Mouse (Mus musculus): ENCODE data around the gene Gpr1. TPM values are rescaled to one million over a fixed set of nuclear protein-coding genes. Genes with fewer than 3 reads are reported as not detected.

Gpr1 gene
- polyA plus RNA-seq (2015; fragmentation: Nextera tagmentation; extraction: Ambion mirVana): 0.59 and 1.1 TPM in 2 replicates

DNA sequence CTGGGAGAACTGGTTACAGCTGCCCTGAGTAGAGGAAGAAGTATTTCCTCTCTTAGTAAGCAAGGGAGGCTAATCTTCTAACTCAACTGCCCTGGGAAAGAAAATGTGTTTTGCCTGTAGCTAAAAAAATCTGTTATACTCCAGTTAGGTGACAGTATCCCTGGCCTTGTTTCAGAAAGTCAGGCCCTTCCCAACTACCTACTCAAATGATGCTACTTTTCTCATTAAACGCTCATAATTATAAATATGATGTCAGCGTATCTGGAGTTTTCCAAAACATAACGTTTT, at the start of gene Gpr1:
TSS of gene Gpr1 (minus strand) at position 273 of the 288 bp plus-strand sequence.
- Histone ChIP-seq H3K9ac (peak within 1 kb of the TSS; percentile 26; the same call in 1 of the 2 replicates), H3K4me1 (replicated peaks) (peaks cover 18% of the 10 kb centered on the region), H3K9me3 (no peaks in the 10 kb centered on the region), H3K4me2 (peak within 1 kb of the TSS; percentile 46), H3K27ac (replicated peaks) (peak within 1 kb of the TSS; percentile 42; the same call in 1 of the 2 replicates), H3K36me3 (no peaks in the 10 kb centered on the region), H3K4me3 (peak within 1 kb of the TSS; percentile 6), H3K27me3 (no peaks in the 10 kb centered on the region)
- ATAC-seq (ENCODE audit: low read depth): no peak
- 35% methylated on average over 3 of the region's 3 CpGs for WGBS

DNA sequence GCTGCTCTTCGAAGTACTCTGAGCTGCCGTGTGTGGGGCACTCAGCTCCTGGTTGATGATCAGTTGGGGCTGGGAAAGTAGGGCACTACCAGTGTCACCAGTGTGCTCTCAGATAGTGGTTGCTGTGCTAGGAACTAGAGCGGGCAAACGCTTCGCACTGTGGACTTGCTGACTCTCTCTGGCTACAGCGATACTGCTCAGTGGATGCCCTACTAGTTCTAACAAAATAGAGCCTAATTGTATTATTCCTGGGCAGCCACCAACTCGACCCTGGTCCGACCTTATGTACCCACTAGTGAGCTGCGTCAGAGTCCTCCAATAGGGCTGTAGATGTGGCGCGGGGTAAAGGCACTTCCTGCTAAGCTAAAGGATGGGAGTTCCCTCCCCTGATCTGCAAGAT, 49.3 kb upstream of the Gpr1 start:
- Histone ChIP-seq H3K27me3 (peaks cover 90% of the 10 kb centered on the region), H3K4me3 (no peak overlapping the region), H3K4me2 (no peak overlapping the region), H3K9me3 (no peaks in the 10 kb centered on the region), H3K9ac (no peak overlapping the region), H3K4me1 (replicated peaks) (no peaks in the 10 kb centered on the region), H3K27ac (replicated peaks) (no peak overlapping the region), H3K36me3 (no peaks in the 10 kb centered on the region)
- 45% methylated on average over 11 of the region's 11 CpGs for WGBS
- no peak for ATAC-seq (ENCODE audit: low read depth)

DNA sequence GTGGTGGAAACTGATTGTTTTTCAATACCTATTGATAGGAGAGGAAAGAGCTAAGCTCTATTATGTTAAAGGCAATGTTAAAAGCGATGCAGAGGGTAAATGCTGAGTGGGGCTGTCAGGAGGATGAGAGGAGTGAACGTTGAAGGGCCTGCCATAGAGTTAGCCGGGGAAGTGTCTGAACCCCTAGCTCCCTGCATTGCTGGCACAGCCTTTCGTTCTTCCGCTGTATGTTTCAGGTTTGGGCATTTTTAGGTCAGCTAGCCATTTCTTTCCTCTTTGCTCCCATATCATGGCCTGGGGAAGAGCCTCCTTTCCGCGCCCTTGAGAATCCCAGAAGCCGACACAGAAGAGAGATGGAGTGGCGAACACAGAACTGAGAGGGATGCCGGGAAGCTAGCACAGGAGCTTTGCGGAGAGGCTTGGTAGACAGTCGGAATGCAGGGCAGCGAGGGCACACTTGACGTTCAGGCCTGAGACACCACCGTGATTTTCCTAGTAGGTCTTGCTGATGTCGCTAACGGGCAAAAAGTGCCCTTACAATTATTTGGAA, 46.8 kb upstream of the Gpr1 start:
- peaks cover 94% of the 10 kb centered on the region for H3K27me3 ChIP-seq

DNA sequence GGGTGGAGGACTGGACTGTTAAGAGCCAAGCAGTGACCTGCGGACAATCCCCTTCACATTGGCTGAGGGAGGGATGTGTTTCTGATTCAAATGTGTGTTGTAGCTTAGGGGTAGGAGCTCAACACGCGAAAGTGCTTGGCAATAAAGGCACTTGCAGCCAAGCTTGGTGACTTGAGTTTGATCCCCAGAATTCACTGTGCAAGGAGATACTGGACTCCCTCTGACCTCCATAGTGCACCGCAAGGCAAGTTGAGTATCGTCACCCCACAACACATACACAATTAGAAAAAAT, 46.3 kb upstream of the Gpr1 start:
- no peak overlapping the region for H3K9ac ChIP-seq
- H3K36me3 ChIP-seq: no peaks in the 10 kb centered on the region
- H3K4me1 ChIP-seq (replicated peaks): peaks cover 10% of the 10 kb centered on the region
- no peak overlapping the region for H3K4me3 ChIP-seq
- H3K27ac ChIP-seq (replicated peaks): no peak overlapping the region
- peaks cover 94% of the 10 kb centered on the region for H3K27me3 ChIP-seq
- 43% methylated on average over 5 of the region's 5 CpGs for WGBS
- no peak for ATAC-seq (ENCODE audit: low read depth)
- no peak overlapping the region for H3K4me2 ChIP-seq
- H3K9me3 ChIP-seq: no peaks in the 10 kb centered on the region

More for the DNA sequence above, 46.8 kb upstream of the Gpr1 start:
- H3K36me3 ChIP-seq: no peaks in the 10 kb centered on the region
- H3K4me3 ChIP-seq: no peak overlapping the region
- H3K27ac ChIP-seq (replicated peaks): no peak overlapping the region
- 43% methylated on average over 17 of the region's 17 CpGs for WGBS
- peaks cover 6% of the 10 kb centered on the region for H3K4me1 ChIP-seq (replicated peaks)
- H3K9ac ChIP-seq: no peak overlapping the region
- H3K9me3 ChIP-seq: no peaks in the 10 kb centered on the region
- H3K4me2 ChIP-seq: no peak overlapping the region
- ATAC-seq (ENCODE audit: low read depth): no peak

DNA sequence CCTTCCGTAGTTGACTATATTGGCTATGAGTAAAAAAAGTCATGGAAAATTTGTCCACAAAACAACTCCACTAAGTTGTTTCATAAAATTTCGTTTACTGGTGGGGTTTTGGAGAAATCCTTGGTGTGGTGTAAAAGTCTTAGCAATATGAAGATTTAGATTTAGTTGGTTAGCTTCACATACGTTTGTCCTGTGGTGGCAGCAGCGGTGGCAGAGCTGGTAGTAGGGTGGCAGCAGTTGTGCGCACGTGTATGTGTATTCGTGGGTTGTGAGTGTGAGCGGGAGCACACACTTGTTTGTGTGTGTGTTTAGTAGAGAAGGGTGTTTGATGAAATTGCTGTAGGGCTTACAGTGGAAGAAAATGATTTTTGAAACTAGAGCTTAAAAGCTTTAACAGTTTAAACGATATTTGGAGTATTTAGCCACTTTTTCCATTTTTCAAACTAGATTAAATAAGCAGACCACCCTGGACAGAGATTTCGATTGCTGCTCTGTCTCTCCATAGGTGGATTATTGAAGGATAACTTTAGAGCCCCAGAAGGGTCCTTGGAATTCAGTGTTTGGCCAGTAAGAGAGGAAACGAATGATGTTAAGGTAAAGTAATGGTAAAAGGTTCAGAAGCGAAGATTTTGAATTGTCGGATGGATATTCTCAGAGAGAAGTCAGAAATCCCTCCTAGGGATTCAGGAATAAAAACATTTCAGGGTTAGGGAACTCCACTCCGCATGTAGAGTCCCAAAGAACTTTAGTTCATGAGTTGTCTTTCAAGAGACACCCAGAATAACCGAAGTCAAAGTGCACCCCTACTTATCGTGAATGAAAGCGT, 45.8 kb upstream of the Gpr1 start:
- no peak overlapping the region for H3K4me3 ChIP-seq
- WGBS: 46% methylated on average over 17 of the region's 17 CpGs
- peaks cover 16% of the 10 kb centered on the region for H3K4me1 ChIP-seq (replicated peaks)
- no peaks in the 10 kb centered on the region for H3K36me3 ChIP-seq
- H3K4me2 ChIP-seq: no peak overlapping the region
- ATAC-seq (ENCODE audit: low read depth): no peak
- no peak overlapping the region for H3K27ac ChIP-seq (replicated peaks)
- peaks cover 94% of the 10 kb centered on the region for H3K27me3 ChIP-seq
- H3K9me3 ChIP-seq: no peaks in the 10 kb centered on the region
- no peak overlapping the region for H3K9ac ChIP-seq

DNA sequence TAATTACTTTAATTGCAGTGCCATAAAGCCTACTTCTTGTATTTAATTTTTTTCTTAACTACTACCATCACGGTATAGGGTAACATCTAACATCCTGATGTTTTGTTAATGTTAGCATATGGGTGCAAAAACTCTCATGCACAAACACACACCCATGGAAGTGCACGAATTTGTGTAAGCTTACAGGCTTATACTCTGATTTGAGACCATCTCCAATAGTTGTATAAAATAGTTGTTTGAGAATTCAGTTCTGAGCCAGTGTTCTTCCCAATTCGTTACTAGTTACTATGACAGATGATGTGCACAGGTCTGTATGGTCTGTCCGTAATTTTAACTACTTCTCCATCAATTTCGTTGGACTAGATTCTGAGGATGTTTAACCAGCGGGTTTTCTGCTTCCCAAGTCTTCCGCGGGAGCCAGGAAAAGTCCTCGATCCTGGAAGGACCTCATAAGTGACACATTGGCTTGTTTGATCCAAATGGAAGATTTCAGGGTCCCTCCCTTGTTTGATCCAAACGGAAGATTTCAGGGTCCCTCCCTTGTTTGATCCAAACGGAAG, 45.0 kb upstream of the Gpr1 start:
- peaks cover 94% of the 10 kb centered on the region for H3K27me3 ChIP-seq
- no peaks in the 10 kb centered on the region for H3K36me3 ChIP-seq
- ATAC-seq (ENCODE audit: low read depth): no peak
- no peak overlapping the region for H3K4me2 ChIP-seq
- H3K27ac ChIP-seq (replicated peaks): no peak overlapping the region
- no peak overlapping the region for H3K9ac ChIP-seq
- peaks cover 20% of the 10 kb centered on the region for H3K4me1 ChIP-seq (replicated peaks)
- no peak overlapping the region for H3K4me3 ChIP-seq
- WGBS: 48% methylated on average over 11 of the region's 11 CpGs
- H3K9me3 ChIP-seq: no peaks in the 10 kb centered on the region

DNA sequence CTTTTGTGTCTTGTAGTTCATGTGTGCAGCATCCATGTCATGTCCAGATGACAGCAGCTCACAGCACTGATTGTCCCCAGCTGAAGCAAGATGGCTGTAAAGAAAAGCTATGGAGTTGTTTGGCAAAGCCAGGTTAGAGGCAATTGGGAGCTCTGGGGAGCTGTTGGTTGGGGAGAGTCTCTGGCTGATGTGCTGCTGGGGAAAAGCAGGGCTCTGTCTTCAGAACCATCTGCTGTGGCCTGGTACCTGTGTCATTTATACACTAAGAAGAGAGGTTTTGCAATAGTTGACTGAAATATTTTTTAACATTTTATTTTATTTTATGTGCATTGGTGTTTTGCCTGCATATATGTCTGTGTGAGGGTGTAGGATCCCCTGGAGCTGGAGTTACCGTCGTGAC, 44.2 kb upstream of the Gpr1 start:
- Histone ChIP-seq H3K4me2 (no peak overlapping the region), H3K4me1 (replicated peaks) (peaks cover 20% of the 10 kb centered on the region), H3K4me3 (no peak overlapping the region), H3K9me3 (no peaks in the 10 kb centered on the region), H3K27me3 (peaks cover 93% of the 10 kb centered on the region), H3K9ac (no peak overlapping the region), H3K27ac (replicated peaks) (no peak overlapping the region), H3K36me3 (no peaks in the 10 kb centered on the region)
- 47% methylated on average over 2 of the region's 2 CpGs for whole genome bisulfite sequencing
- ATAC-seq (ENCODE audit: low read depth): no peak

DNA sequence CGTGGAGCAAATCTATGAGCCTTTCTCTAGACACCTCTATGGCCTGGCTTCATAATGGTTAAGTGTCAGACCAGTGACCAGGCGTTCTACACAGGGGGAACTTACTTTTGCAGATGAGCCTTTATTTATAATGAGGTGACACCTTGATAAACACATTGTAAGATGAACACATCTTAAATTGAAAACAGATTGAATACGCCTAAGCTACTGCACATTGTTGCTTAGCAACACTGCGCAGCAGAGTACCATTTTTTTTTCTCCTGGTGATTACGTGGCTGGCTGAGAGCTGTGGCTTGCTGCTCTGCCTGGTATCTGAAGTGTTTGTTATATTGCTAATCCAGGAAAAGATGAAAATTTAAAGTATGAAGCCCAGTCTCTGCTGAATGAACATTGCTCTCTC, 41.7 kb upstream of the Gpr1 start:
- H3K27ac ChIP-seq (replicated peaks): peak overlapping the region; percentile 67
- 9% methylated on average over 5 of the region's 5 CpGs for WGBS
- no peak overlapping the region for H3K9ac ChIP-seq
- H3K4me3 ChIP-seq: no peak overlapping the region
- no peaks in the 10 kb centered on the region for H3K36me3 ChIP-seq
- H3K27me3 ChIP-seq: peaks cover 95% of the 10 kb centered on the region
- peak; percentile 77; the same call in 1 of the 2 replicates for ATAC-seq (ENCODE audit: low read depth)
- H3K9me3 ChIP-seq: no peaks in the 10 kb centered on the region
- peaks cover 23% of the 10 kb centered on the region for H3K4me1 ChIP-seq (replicated peaks)
- H3K4me2 ChIP-seq: no peak overlapping the region

DNA sequence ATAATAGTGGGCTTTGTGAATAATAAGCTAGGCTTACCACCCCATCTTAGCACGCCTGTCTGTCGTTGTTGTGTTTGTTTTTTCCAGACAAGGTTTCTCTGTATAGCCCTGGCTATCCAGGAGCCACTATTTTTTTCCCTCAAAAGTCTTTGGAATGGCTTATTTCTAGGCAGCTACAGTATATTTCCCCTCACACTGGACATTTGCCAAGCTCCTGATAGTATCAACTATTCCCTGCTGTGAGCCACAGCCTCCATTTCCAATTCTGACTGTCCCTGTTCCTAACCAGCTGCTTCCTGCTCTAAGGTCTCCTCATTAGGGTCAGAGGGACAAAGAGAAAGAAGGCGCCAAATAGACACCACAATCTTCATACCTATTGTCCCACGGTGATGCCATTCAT, 40.8 kb upstream of the Gpr1 start:
- 0 out of 2 replicates have a peak, but pooled peaks have one; percentile 9 for ATAC-seq (ENCODE audit: low read depth)
- WGBS: 13% methylated on average over 4 of the region's 4 CpGs
- peaks cover 95% of the 10 kb centered on the region for H3K27me3 ChIP-seq
- no peaks in the 10 kb centered on the region for H3K9me3 ChIP-seq
- no peak overlapping the region for H3K4me2 ChIP-seq
- H3K36me3 ChIP-seq: no peaks in the 10 kb centered on the region
- H3K4me1 ChIP-seq (replicated peaks): peaks cover 23% of the 10 kb centered on the region
- H3K27ac ChIP-seq (replicated peaks): 0 out of 2 replicates have a peak overlapping the region, but pooled peaks have one; percentile 67
- no peak overlapping the region for H3K4me3 ChIP-seq
- no peak overlapping the region for H3K9ac ChIP-seq

DNA sequence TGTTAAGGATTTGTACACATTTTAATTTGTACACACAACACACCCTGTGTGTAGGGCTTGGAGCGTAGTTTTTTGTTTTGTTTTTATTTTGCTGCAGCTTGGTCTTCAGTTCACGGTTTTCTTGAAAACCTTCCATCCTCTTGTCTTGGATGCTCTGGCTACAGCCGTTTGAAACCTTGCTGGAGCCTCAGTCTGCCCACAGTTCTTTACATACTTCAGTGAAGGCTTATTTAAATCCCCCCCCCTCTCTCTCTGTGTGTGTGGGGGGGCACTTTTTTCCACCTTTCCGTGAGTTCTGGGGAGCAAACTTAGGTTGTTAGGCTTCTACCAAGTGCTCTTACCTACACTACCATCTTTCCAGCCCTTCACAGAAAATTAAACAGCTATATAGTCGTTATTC, 38.9 kb upstream of the Gpr1 start:
- H3K9ac ChIP-seq: no peak overlapping the region
- no peak overlapping the region for H3K4me2 ChIP-seq
- H3K4me3 ChIP-seq: no peak overlapping the region
- H3K27me3 ChIP-seq: peaks cover 95% of the 10 kb centered on the region
- ATAC-seq (ENCODE audit: low read depth): no peak
- H3K4me1 ChIP-seq (replicated peaks): peaks cover 25% of the 10 kb centered on the region
- no peak overlapping the region for H3K27ac ChIP-seq (replicated peaks)
- H3K36me3 ChIP-seq: no peaks in the 10 kb centered on the region
- no peaks in the 10 kb centered on the region for H3K9me3 ChIP-seq
- WGBS: 18% methylated on average over 5 of the region's 5 CpGs

DNA sequence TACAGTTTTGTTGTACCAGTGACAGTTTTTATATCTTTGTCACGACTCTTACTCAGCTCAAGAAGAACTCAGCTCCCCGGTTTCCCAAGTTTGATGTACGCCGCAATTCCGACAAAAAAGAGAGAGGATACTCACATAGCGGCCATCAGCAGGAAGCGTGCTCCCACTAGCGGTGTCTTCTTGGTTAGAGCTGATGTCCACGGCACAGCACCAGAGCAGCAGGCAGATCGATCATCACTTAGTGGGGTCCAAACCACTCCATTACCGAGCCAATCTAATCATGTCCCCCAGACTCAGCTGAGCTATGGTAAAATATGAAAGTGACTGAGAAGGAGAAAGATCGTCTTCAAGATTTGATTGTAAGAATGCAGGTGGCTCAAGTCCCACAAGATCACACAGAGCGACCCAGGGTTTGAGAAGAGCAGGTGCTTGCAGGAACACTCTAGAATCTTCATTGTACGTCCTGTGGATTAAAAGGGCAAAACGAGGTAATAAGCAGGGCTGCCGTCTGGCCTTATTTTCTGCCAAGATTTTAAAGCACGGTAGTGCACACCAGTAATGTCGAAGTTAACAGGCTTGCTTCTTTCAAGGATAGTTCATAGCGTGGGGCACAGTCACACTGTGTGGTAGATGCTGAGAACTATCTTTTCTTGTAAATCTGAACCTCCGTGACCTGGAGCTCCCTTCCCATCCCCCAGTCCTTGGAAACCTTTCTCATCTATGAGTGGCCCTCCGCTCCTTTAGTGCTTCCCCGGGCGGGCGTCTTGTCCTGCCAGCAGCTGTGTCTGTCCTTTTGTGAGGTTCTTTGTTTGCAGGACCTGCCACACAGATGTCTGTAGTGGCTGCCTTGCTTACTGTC, 38.2 kb upstream of the Gpr1 start:
- Histone ChIP-seq H3K27me3 (peaks cover 96% of the 10 kb centered on the region), H3K4me3 (no peak overlapping the region), H3K27ac (replicated peaks) (no peak overlapping the region)

DNA sequence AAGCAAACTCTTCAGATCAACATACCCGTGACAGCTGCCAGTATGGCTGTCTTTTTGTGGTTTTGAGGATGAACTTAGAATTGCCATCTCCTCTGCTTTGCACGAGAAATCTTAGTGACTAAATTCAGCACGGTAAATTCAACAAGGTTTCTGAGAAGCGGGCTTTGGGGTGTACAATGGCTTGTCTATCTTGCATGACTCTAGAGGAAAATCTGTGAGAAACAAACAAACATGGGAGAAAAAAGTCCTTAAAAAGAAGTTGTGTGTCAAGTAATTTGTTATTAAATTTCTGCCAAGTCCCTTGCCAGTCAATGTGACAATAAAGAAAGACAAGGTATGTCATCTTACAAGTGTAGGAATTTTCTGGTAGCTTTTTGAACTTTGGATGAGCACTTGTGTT, 34.9 kb upstream of the Gpr1 start:
- H3K27ac ChIP-seq (replicated peaks): no peak overlapping the region
- no peak for ATAC-seq (ENCODE audit: low read depth)
- 54% methylated on average over 4 of the region's 4 CpGs for WGBS
- H3K36me3 ChIP-seq: no peaks in the 10 kb centered on the region
- H3K9me3 ChIP-seq: no peaks in the 10 kb centered on the region
- no peak overlapping the region for H3K4me2 ChIP-seq
- H3K9ac ChIP-seq: no peak overlapping the region
- H3K4me1 ChIP-seq (replicated peaks): peaks cover 17% of the 10 kb centered on the region
- no peak overlapping the region for H3K4me3 ChIP-seq
- peaks cover 92% of the 10 kb centered on the region for H3K27me3 ChIP-seq

More for the DNA sequence above, 38.2 kb upstream of the Gpr1 start:
- 26% methylated on average over 24 of the region's 24 CpGs for WGBS
- no peaks in the 10 kb centered on the region for H3K9me3 ChIP-seq
- H3K36me3 ChIP-seq: no peaks in the 10 kb centered on the region
- H3K4me1 ChIP-seq (replicated peaks): peaks cover 32% of the 10 kb centered on the region
- 0 out of 2 replicates have a peak, but pooled peaks have one; percentile 24 for ATAC-seq (ENCODE audit: low read depth)
- 0 out of 2 replicates have a peak overlapping the region, but pooled peaks have one; percentile 25 for H3K4me2 ChIP-seq
- no peak overlapping the region for H3K9ac ChIP-seq
